Mouse (Mus musculus) urinary bladder, postnatal 4 days (tissue): Measurements from ENCODE around the gene Cops6.
A peak's percentile ranks its signal among the peaks of the same experiment; 100 is the strongest.

ENCODE experiments used
- DNase-seq, 2 experiments: peaks; one replicate each; pipeline ENCODE4 v3.0.0; 2021 to 2022; ENCODE audit warnings: low spot score in 2 of 2

The Cops6 gene

GRCm38 (mm10) chr5:138160842-138161665 lies at the start of gene Cops6:
Cops6 (plus strand) TSS chr5:138161071.
- DNase-seq, result peak; percentile 91 to 95

GRCm38 (mm10) chr5:138116255-138117198 lies 44.3 kb upstream of the Cops6 start, which contains the start of gene Zscan21:
Zscan21 (plus strand) TSS chr5:138116903.
- DNase-seq, result peak; percentile 82 to 89

- no peak for DNase-seq
These were observed 43.5 kb upstream of the Cops6 start for GRCm38 (mm10) chr5:138117199-138118015.

GRCm38 (mm10) chr5:138118041-138118440 lies 42.8 kb upstream of the Cops6 start:
- DNase-seq, result no peak

- no peak for DNase-seq
These were observed 28.3 kb upstream of the Cops6 start for GRCm38 (mm10) chr5:138132425-138133064.

GRCm38 (mm10) chr5:138137257-138137656 lies 23.6 kb upstream of the Cops6 start:
- DNase-seq, result no peak

GRCm38 (mm10) chr5:138137935-138138549 lies 22.8 kb upstream of the Cops6 start:
- no peak for DNase-seq

GRCm38 (mm10) chr5:138138585-138138984 lies 22.3 kb upstream of the Cops6 start:
- no peak for DNase-seq

GRCm38 (mm10) chr5:138154390-138154789 lies 6.5 kb upstream of the Cops6 start:
- no peak for DNase-seq

GRCm38 (mm10) chr5:138155443-138155976 lies 5.4 kb upstream of the Cops6 start, which contains the start of gene Zfp113:
Zfp113 (minus strand) TSS chr5:138155744.
- peak; percentile 77 to 80 for DNase-seq

GRCm38 (mm10) chr5:138160224-138160762 lies 578 bp upstream of the Cops6 start:
- DNase-seq, result no peak

GRCm38 (mm10) chr5:138163046-138163445 lies 2.2 kb downstream of the Cops6 start:
- DNase-seq, result no peak

- DNase-seq, result no peak
These were observed 2.7 kb downstream of the Cops6 start for GRCm38 (mm10) chr5:138163610-138164009.

GRCm38 (mm10) chr5:138165594-138165993 lies 4.7 kb downstream of the Cops6 start:
- DNase-seq, result no peak

GRCm38 (mm10) chr5:138170936-138171561 lies 10.2 kb downstream of the Cops6 start:
- peak; percentile 95 to 97 for DNase-seq

- DNase-seq, result peak; percentile 98
These were observed 11.0 kb downstream of the Cops6 start, which contains the start of the genes Ap4m1 and Mcm7 for GRCm38 (mm10) chr5:138171695-138172491. Ap4m1 (plus strand) TSS chr5:138172002. Mcm7 (minus strand) TSS chr5:138172422.

- no peak for DNase-seq
These were observed 12.3 kb downstream of the Cops6 start for GRCm38 (mm10) chr5:138173217-138173616.

GRCm38 (mm10) chr5:138186950-138187638 lies 26.2 kb downstream of the Cops6 start, which contains the start of the genes Taf6 and Cnpy4:
Taf6 (minus strand) TSS chr5:138187451.
Cnpy4 (plus strand) TSS chr5:138187485.
- DNase-seq, result peak; percentile 76 to 82
